Mouse (Mus musculus) limb, embryonic 12.5 days (tissue): Measurements from ENCODE around the gene Ralgds. TPM values are rescaled to one million over a fixed set of nuclear protein-coding genes. Genes with fewer than 3 reads are reported as not detected.
A peak's percentile ranks its signal among the peaks of the same experiment; 100 is the strongest.

Source experiments
- ATAC-seq: fragments of 200-750 bp; cut with Nextera tagmentation; 2 replicates; pipeline ENCODE4 v1.8.0; 2017; ENCODE audit warnings: low read depth, moderate TSS enrichment; ENCODE audit not compliant: insufficient number of reproducible peaks, insufficient read depth, low FRiP score, low TSS enrichment
- H3K27ac ChIP-seq: fragments of 300-500 bp; sonication (generic); 2 replicates; pipeline ENCODE4 v1.5.1; 2016; ENCODE audit warnings: mild to moderate bottlenecking, moderate library complexity
- H3K27me3 ChIP-seq: fragments of 300-500 bp; sonication (generic); 2 replicates; pipeline ENCODE4 v1.6.1; 2016; ENCODE audit warnings: mild to moderate bottlenecking, moderate library complexity
- H3K36me3 ChIP-seq: fragments of 300-500 bp; sonication (generic); 2 replicates; pipeline ENCODE4 v1.6.1; 2016; ENCODE audit warnings: mild to moderate bottlenecking, moderate library complexity
- H3K4me1 ChIP-seq: fragments of 300-500 bp; sonication (generic); replicated peaks from 2 replicates; pipeline ENCODE4 v1.6.1; 2016
- H3K4me2 ChIP-seq: fragments of 300-500 bp; sonication (generic); 2 replicates; pipeline ENCODE4 v1.6.1; 2016; ENCODE audit warnings: mild to moderate bottlenecking, moderate library complexity
- H3K4me3 ChIP-seq: fragments of 300-500 bp; sonication (generic); replicated peaks from 2 replicates; pipeline ENCODE4 v1.5.1; 2016; ENCODE audit warnings: mild to moderate bottlenecking
- H3K9ac ChIP-seq: fragments of 300-500 bp; sonication (generic); replicated peaks from 2 replicates; pipeline ENCODE4 v1.6.1; 2016; ENCODE audit warnings: mild to moderate bottlenecking, moderate library complexity
- H3K9me3 ChIP-seq: fragments of 300-500 bp; sonication (generic); 2 replicates; pipeline ENCODE4 v1.6.1; 2016; ENCODE audit warnings: mild to moderate bottlenecking, moderate library complexity
- WGBS: fragments of 180-500 bp; shearing (Covaris S2); methylation state at CpG from one replicate; pipeline ENCODE4 v1.1.7; 2016; 5-methylcytosine and 5-hydroxymethylcytosine counted together
- polyA plus RNA-seq: library from polyadenylated mRNA; unstranded; fragments of >200 nt; fragmentation: Nextera tagmentation; extraction: Ambion mirVana; gene quantifications from 2 replicates; pipeline ENCODE4 v1.2.1, GENCODE M21; 2016

Gene Ralgds
- polyA plus RNA-seq, 1 experiment from 2014 or later, result 42.7 TPM

DNA sequence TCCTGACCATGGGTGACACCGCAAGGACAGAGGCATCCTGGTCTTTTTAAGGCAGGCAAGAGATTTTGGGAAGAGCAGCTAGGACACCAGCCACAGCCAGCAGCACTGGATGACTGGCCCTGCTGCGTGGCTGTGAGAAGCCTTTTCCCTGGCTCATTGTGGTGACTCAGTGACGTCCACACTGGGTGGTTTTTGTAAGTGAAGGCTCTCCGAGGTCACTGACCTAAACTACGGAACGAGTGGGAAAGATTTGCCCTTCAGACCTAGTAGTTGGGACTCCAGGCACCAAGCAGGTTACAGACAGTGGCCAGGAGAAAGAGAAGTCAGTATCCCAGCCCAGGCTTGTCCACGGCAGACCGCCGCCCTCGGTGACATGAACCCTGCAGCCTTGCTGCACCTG, 11.5 kb downstream of the Ralgds start:
- Histone ChIP-seq H3K4me1 (peaks cover 65% of the 10 kb centered on the region), H3K9me3 (no peaks in the 10 kb centered on the region), H3K36me3 (peaks cover 11% of the 10 kb centered on the region; the same call in 1 of the 2 replicates), H3K27ac (peak overlapping the region; percentile 35), H3K4me2 (no peak overlapping the region), H3K27me3 (no peaks in the 10 kb centered on the region), H3K9ac (no peak overlapping the region), H3K4me3 (no peak overlapping the region)
- no peak for ATAC-seq
- 83% methylated on average over 10 of the region's 10 CpGs for WGBS

DNA sequence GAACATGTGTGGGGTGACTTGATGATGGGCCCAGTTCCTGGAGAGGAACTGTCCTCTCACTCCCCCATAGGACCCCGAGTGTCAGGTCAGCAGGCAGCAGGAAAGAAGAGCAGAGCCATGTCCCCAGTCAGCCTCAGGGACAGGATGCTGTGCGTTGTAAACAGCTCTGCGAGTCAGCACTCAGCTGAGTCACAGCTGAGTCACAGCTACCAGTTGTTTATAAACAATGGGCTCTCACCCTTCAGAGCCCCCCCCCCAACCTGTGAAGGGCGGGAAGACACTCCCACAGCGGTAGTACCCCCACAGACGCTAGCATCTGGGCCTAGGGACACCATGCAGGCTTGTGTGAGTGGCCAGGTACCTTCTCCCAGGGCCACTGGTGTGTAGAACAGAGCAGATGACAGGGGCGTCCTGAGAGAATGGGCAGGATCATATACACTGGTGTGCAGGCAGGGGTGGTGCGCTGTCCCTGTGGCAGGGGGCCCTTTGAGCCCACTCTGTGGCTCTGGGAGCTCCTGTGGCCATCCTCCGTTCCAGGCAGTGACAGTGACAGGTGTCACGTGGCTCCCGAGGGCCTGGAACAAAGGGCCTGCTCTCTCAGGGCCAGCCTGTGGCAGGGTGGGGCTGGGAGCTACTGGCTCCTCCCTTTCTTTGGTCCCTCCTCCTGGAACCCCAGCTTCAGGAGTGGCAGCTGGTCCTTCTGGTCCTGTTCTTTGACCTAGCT, 12.5 kb downstream of the Ralgds start:
- H3K27me3 ChIP-seq, result no peaks in the 10 kb centered on the region
- peaks cover 10% of the 10 kb centered on the region; the same call in 1 of the 2 replicates for H3K36me3 ChIP-seq
- no peak overlapping the region for H3K4me3 ChIP-seq
- H3K9ac ChIP-seq, result no peak overlapping the region; the same call in 1 of the 2 replicates
- H3K4me1 ChIP-seq, result peaks cover 73% of the 10 kb centered on the region
- peak overlapping the region; percentile 17; the same call in 1 of the 2 replicates for H3K4me2 ChIP-seq
- WGBS, result 16% methylated on average over 11 of the region's 11 CpGs
- peak overlapping the region; percentile 79 for H3K27ac ChIP-seq
- peak; percentile 23; the same call in 1 of the 2 replicates for ATAC-seq
- no peaks in the 10 kb centered on the region for H3K9me3 ChIP-seq

DNA sequence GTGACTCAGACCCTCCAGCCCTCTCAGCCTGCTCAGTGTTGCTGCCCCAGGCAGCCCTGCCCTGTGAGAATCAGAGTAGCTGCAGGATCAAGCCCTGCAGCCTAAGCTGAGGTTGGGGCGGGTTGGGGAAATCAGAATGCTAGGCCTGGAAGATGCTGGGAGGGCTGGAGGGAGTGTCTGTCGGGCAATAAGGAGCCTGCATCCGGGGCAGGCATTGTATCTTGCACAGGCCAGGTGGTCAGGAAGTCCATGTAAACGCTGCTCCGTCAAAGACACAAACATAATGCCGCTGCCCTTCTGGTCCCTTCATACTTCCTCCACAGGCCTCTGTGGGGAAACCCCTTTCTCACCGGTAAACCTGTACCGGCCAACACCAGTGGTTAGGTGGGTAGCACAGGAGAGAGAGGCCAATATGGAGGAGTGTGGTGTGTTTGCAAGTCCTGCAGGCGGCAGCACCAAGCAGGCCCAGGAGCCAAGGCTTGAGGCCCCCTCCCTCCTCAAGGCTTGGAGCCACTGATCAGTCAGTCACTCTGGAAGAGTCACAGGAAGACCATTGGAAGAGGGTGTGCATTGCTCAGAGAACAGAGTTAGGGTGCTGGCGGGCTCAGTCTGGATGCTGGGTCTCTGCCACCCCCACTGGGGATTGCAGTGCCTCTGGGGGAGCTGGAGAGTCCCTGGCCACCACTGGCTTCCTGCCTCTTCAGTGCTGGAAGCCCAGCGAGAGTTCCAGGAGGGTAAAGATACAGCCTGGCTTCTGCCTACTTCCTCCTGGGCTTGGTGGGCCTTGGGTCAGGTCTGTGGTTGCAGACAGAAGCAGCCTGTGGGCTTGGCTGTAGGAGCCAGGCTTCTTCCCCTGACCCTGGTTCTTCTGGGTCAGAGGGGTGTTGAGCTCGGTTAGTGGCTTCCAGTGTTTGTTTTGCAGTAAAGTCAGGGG, 13.3 kb downstream of the Ralgds start:
- no peak overlapping the region for H3K4me3 ChIP-seq
- no peaks in the 10 kb centered on the region for H3K9me3 ChIP-seq
- H3K27ac ChIP-seq, result peak overlapping the region; percentile 79
- H3K4me1 ChIP-seq, result peaks cover 71% of the 10 kb centered on the region
- 45% methylated on average over 12 of the region's 12 CpGs for WGBS
- H3K9ac ChIP-seq, result no peak overlapping the region; the same call in 1 of the 2 replicates
- H3K36me3 ChIP-seq, result peaks cover 10% of the 10 kb centered on the region; the same call in 1 of the 2 replicates
- H3K4me2 ChIP-seq, result no peak overlapping the region
- ATAC-seq, result no peak
- no peaks in the 10 kb centered on the region for H3K27me3 ChIP-seq

- H3K4me3 ChIP-seq, result no peak overlapping the region
- H3K4me2 ChIP-seq, result no peak overlapping the region
- H3K9me3 ChIP-seq, result no peaks in the 10 kb centered on the region
- no peaks in the 10 kb centered on the region for H3K36me3 ChIP-seq
- H3K27me3 ChIP-seq, result no peaks in the 10 kb centered on the region
- no peak for ATAC-seq
- 85% methylated on average over 20 of the region's 20 CpGs for WGBS
- H3K4me1 ChIP-seq, result peaks cover 75% of the 10 kb centered on the region
- no peak overlapping the region for H3K27ac ChIP-seq
- H3K9ac ChIP-seq, result no peak overlapping the region
These were observed 14.8 kb downstream of the Ralgds start for GRCm38 (mm10) chr2:28527436-28528353.

DNA sequence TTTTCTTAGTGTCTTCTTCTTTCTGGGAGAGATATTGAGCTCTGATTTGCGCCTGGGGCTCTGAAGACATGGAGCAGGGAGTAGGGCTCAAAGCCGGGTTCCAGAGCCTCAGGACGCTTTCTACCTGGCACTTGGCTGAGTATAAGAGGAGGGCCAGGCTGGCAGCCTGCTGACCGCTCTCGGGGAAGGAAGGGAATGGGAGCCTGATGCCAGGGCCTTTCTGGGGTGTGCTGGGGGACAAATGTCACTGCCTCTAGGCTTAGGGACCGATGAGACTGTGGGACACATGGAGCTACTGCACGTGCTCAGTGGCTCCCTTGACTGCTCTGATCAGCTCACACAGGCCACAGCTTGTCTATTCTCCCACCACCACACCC, 15.4 kb downstream of the Ralgds start:
- H3K27me3 ChIP-seq, result no peaks in the 10 kb centered on the region
- H3K9ac ChIP-seq, result no peak overlapping the region
- no peak for ATAC-seq
- no peak overlapping the region for H3K4me3 ChIP-seq
- no peaks in the 10 kb centered on the region for H3K9me3 ChIP-seq
- H3K36me3 ChIP-seq, result no peaks in the 10 kb centered on the region
- 81% methylated on average over 7 of the region's 7 CpGs for WGBS
- H3K4me1 ChIP-seq, result peaks cover 80% of the 10 kb centered on the region
- H3K27ac ChIP-seq, result no peak overlapping the region
- H3K4me2 ChIP-seq, result no peak overlapping the region

DNA sequence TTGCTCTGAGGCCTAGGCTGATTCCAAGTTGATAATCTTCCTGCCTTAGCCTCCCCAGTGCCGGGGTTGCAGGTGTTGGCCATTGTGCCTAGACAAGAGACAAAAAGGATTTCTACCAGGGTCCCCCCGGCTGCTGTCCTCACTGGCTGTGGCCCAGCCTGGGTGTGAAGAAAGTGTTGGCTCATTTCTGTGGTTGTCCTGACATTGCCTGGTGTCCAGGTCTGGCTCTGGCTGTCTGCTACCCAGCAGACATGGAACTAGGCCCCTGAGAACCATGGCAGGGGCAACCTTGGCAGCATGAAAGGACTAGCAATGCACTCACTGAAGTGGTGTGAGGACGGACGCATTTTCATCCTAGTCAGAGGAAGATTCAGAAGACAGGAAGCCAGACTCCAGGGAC, 16.9 kb downstream of the Ralgds start:
- no peak overlapping the region for H3K4me2 ChIP-seq
- WGBS, result 79% methylated on average over 4 of the region's 4 CpGs
- H3K27ac ChIP-seq, result peak overlapping the region; percentile 56
- H3K9ac ChIP-seq, result 0 out of 2 replicates have a peak overlapping the region, but pooled peaks have one; percentile 27
- H3K4me1 ChIP-seq, result peaks cover 85% of the 10 kb centered on the region
- no peak for ATAC-seq
- H3K27me3 ChIP-seq, result no peaks in the 10 kb centered on the region
- H3K9me3 ChIP-seq, result no peaks in the 10 kb centered on the region
- no peaks in the 10 kb centered on the region for H3K36me3 ChIP-seq
- H3K4me3 ChIP-seq, result no peak overlapping the region

DNA sequence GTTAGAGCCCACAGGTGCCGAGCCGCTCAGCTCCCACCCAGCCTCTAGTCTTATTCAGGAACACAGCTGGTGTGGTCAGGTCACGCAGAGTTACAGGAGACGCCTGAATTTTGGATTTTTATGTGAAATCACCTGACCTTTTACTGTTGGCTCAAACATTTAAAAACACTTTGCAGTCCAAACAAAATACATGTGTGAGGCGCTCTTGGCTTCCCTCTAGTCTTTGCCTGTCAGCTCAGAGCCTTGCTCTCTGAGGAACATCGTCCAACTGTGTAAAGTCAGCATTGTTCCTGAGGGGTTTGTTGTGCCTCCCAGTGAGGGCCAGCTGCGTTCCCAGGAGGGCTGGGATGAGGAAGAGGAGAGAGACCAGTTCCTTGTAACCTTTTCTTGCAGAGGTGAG, 17.4 kb downstream of the Ralgds start:
- no peak overlapping the region for H3K4me3 ChIP-seq
- H3K27me3 ChIP-seq, result no peaks in the 10 kb centered on the region
- no peak overlapping the region for H3K9ac ChIP-seq
- peak overlapping the region; percentile 56; the same call in 1 of the 2 replicates for H3K27ac ChIP-seq
- no peaks in the 10 kb centered on the region for H3K9me3 ChIP-seq
- ATAC-seq, result no peak
- no peak overlapping the region for H3K4me2 ChIP-seq
- H3K36me3 ChIP-seq, result no peaks in the 10 kb centered on the region
- peaks cover 85% of the 10 kb centered on the region for H3K4me1 ChIP-seq
- 57% methylated on average over 7 of the region's 7 CpGs for WGBS

- no peaks in the 10 kb centered on the region for H3K27me3 ChIP-seq
- ATAC-seq, result peak; percentile 90
- peak overlapping the region; percentile 92 for H3K27ac ChIP-seq
- H3K9me3 ChIP-seq, result no peaks in the 10 kb centered on the region
- H3K4me2 ChIP-seq, result peak overlapping the region; percentile 87
- peak overlapping the region; percentile 68 for H3K4me3 ChIP-seq
- WGBS, result 2% methylated on average over 49 of the region's 49 CpGs
- H3K4me1 ChIP-seq, result peaks cover 85% of the 10 kb centered on the region
- H3K9ac ChIP-seq, result peak overlapping the region; percentile 77
- no peaks in the 10 kb centered on the region; the same call in 1 of the 2 replicates for H3K36me3 ChIP-seq
These were observed 20.2 kb downstream of the Ralgds start for GRCm38 (mm10) chr2:28532938-28533771.

- Histone ChIP-seq H3K9ac (peak overlapping the region; percentile 77), H3K36me3 (no peaks in the 10 kb centered on the region; the same call in 1 of the 2 replicates), H3K4me3 (peak overlapping the region; percentile 68), H3K4me1 (peaks cover 87% of the 10 kb centered on the region), H3K27ac (peak overlapping the region; percentile 92), H3K9me3 (no peaks in the 10 kb centered on the region), H3K4me2 (peak overlapping the region; percentile 87), H3K27me3 (no peaks in the 10 kb centered on the region)
- 52% methylated on average over 7 of the region's 7 CpGs for WGBS
- peak; percentile 4; the same call in 1 of the 2 replicates for ATAC-seq
These were observed 21.0 kb downstream of the Ralgds start for GRCm38 (mm10) chr2:28533901-28534435.
